Mouse (Mus musculus) intestine, postnatal 0 days (tissue): ENCODE results near the gene Bcan. TPM values are rescaled to one million over a fixed set of nuclear protein-coding genes. Genes with fewer than 3 reads are reported as not detected.
A peak's percentile ranks its signal among the peaks of the same experiment; 100 is the strongest.

ENCODE experiments used
- ATAC-seq: fragments of 200-750 bp; cut with Nextera tagmentation; 2 replicates; pipeline ENCODE4 v1.8.0; 2017; ENCODE audit warnings: mild to moderate bottlenecking, moderate TSS enrichment, moderate library complexity
- H3K27ac ChIP-seq: fragments of 300-500 bp; sonication (generic); 2 replicates; pipeline ENCODE4 v1.5.1; 2014; ENCODE audit warnings: mild to moderate bottlenecking, low read depth, low read length, moderate library complexity
- H3K27me3 ChIP-seq: fragments of 300-500 bp; sonication (generic); replicated peaks from 2 replicates; pipeline ENCODE4 v1.6.1; 2014; ENCODE audit warnings: low read length, mixed read lengths; ENCODE audit not compliant: control insufficient read depth, insufficient read depth
- H3K36me3 ChIP-seq: fragments of 300-500 bp; sonication (generic); 2 replicates; pipeline ENCODE4 v1.6.1; 2014; ENCODE audit warnings: mild to moderate bottlenecking, moderate library complexity; ENCODE audit not compliant: control insufficient read depth, insufficient read depth
- H3K4me1 ChIP-seq: fragments of 300-500 bp; sonication (generic); replicated peaks from 2 replicates; pipeline ENCODE4 v1.6.1; 2014; ENCODE audit warnings: antibody characterized with exemption, low read length, mixed read lengths; ENCODE audit not compliant: control insufficient read depth, insufficient read depth
- H3K4me2 ChIP-seq: fragments of 300-500 bp; sonication (generic); replicated peaks from 2 replicates; pipeline ENCODE4 v1.6.1; 2014; ENCODE audit warnings: low read depth, mild to moderate bottlenecking, moderate library complexity
- H3K4me3 ChIP-seq: fragments of 300-500 bp; sonication (generic); 2 replicates; pipeline ENCODE4 v1.5.1; 2014; ENCODE audit warnings: low read depth, low read length
- H3K9ac ChIP-seq: fragments of 300-500 bp; sonication (generic); 2 replicates; pipeline ENCODE4 v1.6.1; 2014; ENCODE audit warnings: mild to moderate bottlenecking, low read depth, low read length
- H3K9me3 ChIP-seq: fragments of 300-500 bp; sonication (generic); 2 replicates; pipeline ENCODE4 v1.6.1; 2016; ENCODE audit warnings: mixed run types; ENCODE audit not compliant: control insufficient read depth
- CTCF ChIP-seq: sonication (generic); IDR thresholded peaks from 2 replicates; pipeline ENCODE4 v1.5.1; 2016; ENCODE audit warnings: low read depth, mild to moderate bottlenecking, control low read depth, antibody characterized with exemption, moderate library complexity
- WGBS: fragments of 180-500 bp; shearing (Covaris S2); extraction: QIAGEN DNeasy Blood & Tissue Kit; methylation state at CpG from one replicate; pipeline ENCODE4 v1.1.7; 2014; 5-methylcytosine and 5-hydroxymethylcytosine counted together
- polyA plus RNA-seq: library from polyadenylated mRNA; unstranded; fragments of >200 nt; fragmentation: Nextera tagmentation; extraction: Ambion mirVana; gene quantifications from 2 replicates; pipeline ENCODE4 v1.2.1, GENCODE M21; 2015

Bcan gene
- polyA plus RNA-seq, 1 experiment from 2014 or later: 0.17 TPM

DNA sequence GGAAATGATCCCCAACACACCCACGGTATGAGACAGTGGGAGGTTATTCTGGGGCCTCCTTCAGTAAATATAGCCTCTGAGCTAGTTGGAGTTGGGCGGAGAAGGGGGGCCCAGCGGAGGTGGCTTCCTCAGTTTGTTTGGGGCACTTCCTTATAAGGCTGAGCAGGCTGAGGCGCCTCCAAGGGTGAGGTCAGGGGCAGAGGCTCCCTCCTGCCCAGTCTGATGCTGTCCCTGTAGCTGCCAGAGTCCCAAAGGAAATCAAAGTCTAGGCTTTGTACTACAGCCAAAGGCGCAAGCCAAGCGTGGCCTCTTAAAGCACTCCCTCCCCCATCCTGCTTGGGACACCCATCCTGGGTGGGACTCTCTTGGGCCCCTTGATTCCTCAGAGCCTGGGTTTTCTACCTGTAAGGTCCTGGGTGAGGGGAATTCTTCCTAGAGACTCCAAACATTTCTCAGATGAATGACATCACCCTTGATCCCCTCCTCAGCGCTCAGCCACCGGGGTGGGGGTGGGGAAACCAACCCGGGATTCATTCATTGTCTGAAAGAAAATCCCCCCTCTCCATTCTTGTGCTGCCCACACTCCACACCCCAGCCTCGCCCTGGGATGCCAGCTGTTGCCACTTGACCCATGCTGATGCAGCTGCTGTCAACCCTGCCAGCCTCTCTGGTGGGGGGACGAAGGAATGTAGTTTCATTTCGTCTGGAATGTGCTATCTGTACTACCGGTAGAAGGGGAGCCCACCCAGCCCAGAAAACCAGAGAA, 17.0 kb downstream of the Bcan start:
- no peaks in the 10 kb centered on the region for H3K9me3 ChIP-seq
- peak overlapping the region; percentile 49 for H3K4me2 ChIP-seq
- H3K27ac ChIP-seq: peak overlapping the region; percentile 95
- H3K4me1 ChIP-seq: peaks cover 42% of the 10 kb centered on the region
- peak overlapping the region; percentile 24; the same call in 1 of the 2 replicates for H3K9ac ChIP-seq
- H3K4me3 ChIP-seq: no peak overlapping the region
- peaks cover 3% of the 10 kb centered on the region; the same call in 1 of the 2 replicates for H3K36me3 ChIP-seq
- WGBS: 6% methylated on average over 13 of the region's 13 CpGs
- peak; percentile 81 for ATAC-seq
- H3K27me3 ChIP-seq: peaks cover 4% of the 10 kb centered on the region; the same call in 1 of the 2 replicates
- no peak for TF ChIP-seq CTCF

DNA sequence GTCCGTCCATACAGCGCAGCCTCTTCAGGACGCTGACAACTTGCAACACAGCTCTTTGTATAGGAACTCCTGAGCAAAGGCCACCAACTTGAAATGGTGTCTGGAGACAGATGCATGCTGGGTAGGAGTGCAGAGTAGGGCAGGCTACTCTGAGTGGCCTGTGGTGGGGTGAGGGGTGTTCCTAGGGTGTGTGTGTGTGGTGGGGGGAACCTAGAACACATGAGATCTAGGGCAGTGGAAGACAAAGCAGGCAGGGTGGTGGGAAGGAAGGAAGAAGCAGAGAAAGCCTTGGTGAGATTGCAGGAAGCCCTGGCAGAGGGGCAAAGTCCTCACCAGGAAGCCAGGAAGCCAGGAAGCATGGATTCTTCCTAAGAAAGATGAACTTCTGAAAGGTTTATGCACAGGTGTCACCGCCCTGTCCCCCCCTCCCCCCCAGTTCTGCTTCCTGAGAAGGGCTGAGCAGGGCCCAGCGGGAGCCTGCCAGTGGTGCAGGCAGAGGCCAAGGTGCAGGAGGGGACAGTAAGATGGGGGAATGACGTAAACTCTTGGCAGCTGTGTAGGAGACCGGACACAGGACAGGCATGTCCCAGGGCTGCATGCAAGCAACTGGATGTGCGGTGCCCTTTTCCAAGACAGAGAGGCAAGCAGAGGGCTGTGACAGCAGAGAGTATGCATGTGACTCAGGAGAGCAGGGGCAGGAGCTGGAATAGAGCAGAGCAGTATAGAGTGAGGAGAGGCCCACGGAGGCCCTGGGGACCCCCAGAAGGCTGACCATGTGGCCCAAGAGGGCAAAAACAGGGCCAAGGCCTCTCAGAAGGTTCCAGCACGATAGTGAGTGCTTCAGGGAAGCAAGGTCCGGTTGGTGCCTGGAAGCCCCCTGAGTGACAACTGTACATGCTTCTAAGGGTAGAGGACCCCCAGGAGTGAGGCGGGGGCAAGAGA, 17.9 kb downstream of the Bcan start:
- ATAC-seq: peak; percentile 81
- Histone ChIP-seq H3K4me1 (peaks cover 39% of the 10 kb centered on the region), H3K9ac (peak overlapping the region; percentile 24; the same call in 1 of the 2 replicates), H3K4me2 (peak overlapping the region; percentile 49), H3K9me3 (no peaks in the 10 kb centered on the region), H3K27ac (peak overlapping the region; percentile 95), H3K36me3 (peaks cover 8% of the 10 kb centered on the region; the same call in 1 of the 2 replicates), H3K4me3 (no peak overlapping the region), H3K27me3 (no peaks in the 10 kb centered on the region)
- 17% methylated on average over 12 of the region's 12 CpGs for WGBS
- no peak for TF ChIP-seq CTCF

DNA sequence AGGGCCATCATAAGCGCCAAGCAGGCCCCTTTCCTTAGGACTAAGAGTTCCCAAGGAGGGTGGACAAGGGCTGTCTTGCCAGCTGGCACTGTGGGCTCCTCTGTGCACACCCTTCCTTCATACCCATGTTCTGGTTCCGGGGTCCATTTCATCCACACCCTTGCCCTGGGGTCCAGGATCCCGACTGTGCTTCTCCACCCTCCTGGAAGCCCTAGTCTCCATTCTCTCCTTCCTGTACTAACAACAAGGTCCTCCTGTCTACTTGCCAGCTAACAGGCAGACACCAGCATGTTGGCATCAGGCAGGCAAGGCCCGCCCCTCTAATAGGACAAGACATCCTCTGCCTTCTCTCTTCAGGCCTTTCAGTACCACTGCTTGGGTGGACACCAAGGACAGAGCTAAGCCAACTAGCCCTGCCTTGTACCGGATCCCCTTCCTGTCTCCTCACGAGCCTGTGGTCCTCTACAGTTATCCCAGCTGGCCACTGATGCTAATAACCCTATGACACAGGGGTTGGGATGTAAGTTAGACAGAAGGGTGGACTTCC, 18.7 kb downstream of the Bcan start:
- no peak overlapping the region for H3K4me2 ChIP-seq
- ATAC-seq: no peak
- H3K4me3 ChIP-seq: no peak overlapping the region
- no peak for TF ChIP-seq CTCF
- no peaks in the 10 kb centered on the region for H3K27me3 ChIP-seq
- peak overlapping the region; percentile 95 for H3K27ac ChIP-seq
- H3K9ac ChIP-seq: 0 out of 2 replicates have a peak overlapping the region, but pooled peaks have one; percentile 24
- H3K9me3 ChIP-seq: no peaks in the 10 kb centered on the region
- WGBS: 86% methylated on average over 6 of the region's 6 CpGs
- peaks cover 14% of the 10 kb centered on the region for H3K36me3 ChIP-seq
- H3K4me1 ChIP-seq: peaks cover 39% of the 10 kb centered on the region

DNA sequence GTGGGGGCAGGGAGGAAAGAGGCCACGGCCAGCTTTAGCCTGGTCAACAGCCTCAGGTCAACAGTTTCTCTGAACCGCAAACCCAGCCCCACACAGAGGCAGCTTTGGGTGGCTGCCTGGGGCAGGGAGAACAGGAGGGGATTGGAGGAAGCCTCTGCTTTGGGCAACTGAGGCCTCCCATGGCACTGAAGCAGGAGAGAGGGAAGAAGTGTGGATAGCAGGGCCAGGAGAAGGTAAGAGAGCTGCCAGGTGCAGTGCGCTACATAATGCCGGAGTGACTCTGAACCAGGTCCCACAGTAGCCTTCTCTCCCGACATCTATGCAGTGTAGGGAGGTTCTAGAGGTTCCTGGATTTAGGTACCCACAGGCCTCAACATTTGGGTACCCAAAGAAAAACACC, 19.3 kb downstream of the Bcan start:
- TF ChIP-seq CTCF: no peak
- Histone ChIP-seq H3K4me1 (peaks cover 37% of the 10 kb centered on the region), H3K27ac (peak overlapping the region; percentile 95; the same call in 1 of the 2 replicates), H3K4me2 (no peak overlapping the region), H3K27me3 (no peaks in the 10 kb centered on the region), H3K9ac (no peak overlapping the region), H3K36me3 (peaks cover 16% of the 10 kb centered on the region), H3K9me3 (no peaks in the 10 kb centered on the region), H3K4me3 (no peak overlapping the region)
- no peak for ATAC-seq
- WGBS: 73% methylated on average over 5 of the region's 5 CpGs

DNA sequence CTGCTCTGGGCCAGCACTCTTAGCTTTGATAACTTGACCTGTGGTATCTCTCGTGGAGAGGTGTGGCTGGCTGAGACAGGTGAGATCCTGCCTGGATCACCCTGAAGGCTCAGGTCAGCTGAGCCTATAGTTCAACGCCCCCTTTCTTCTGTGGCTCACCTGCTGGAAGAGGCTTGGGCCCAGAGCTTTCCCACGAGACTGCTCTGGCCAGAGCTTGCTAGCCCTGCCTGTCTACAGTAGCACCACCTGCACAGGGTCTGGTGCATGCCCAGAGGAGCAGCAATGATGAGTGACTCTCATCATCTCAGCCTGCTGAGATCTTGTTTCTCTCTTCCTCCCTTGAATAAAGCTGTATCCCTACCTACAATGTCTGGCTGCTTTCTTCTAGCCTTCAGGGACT, 19.9 kb downstream of the Bcan start:
- no peak for ATAC-seq
- H3K4me1 ChIP-seq: peaks cover 30% of the 10 kb centered on the region
- no peak overlapping the region for H3K4me3 ChIP-seq
- H3K4me2 ChIP-seq: no peak overlapping the region
- peaks cover 20% of the 10 kb centered on the region for H3K36me3 ChIP-seq
- no peak overlapping the region for H3K9ac ChIP-seq
- TF ChIP-seq CTCF: no peak
- H3K27ac ChIP-seq: peak overlapping the region; percentile 95; the same call in 1 of the 2 replicates
- WGBS: 35% methylated on average over 3 of the region's 3 CpGs
- H3K27me3 ChIP-seq: no peaks in the 10 kb centered on the region
- H3K9me3 ChIP-seq: no peaks in the 10 kb centered on the region

DNA sequence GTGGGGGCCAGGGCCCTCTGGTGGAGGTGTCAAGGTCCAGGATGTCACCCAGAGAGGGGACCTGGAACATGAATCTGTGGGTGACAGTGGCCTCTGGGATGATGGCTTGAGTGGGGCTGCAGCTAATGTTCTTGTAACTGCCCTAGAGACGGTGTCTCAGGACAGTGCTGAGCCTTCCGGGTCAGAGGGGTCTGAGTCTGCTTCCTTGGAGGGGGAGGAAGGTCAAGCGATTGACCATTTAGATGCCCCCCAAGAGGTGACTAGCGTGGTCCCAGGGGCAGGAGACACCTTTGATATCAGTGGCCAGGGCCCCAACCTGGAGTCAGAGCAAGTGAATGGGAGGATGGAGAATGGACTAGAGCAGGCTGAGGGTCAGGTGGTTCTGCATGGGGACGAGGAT, 20.5 kb downstream of the Bcan start:
- H3K4me2 ChIP-seq: no peak overlapping the region
- no peak for ATAC-seq
- H3K27ac ChIP-seq: no peak overlapping the region
- no peak overlapping the region for H3K4me3 ChIP-seq
- no peak overlapping the region for H3K9ac ChIP-seq
- H3K27me3 ChIP-seq: no peaks in the 10 kb centered on the region
- H3K4me1 ChIP-seq: peaks cover 32% of the 10 kb centered on the region
- WGBS: 86% methylated on average over 5 of the region's 5 CpGs
- H3K9me3 ChIP-seq: no peaks in the 10 kb centered on the region
- H3K36me3 ChIP-seq: peaks cover 20% of the 10 kb centered on the region
- no peak for TF ChIP-seq CTCF
